Mouse (Mus musculus) lung, postnatal 14 days (tissue): Measurements from ENCODE around the gene Chchd10.

ENCODE experiments used
- DNase-seq: peaks from one replicate; pipeline ENCODE4 v3.0.0; 2021

Chchd10 gene

GRCm38 (mm10) chr10:75926396-75926795 lies 6.5 kb upstream of the Chchd10 start:
- no peak for DNase-seq

- DNase-seq = peak; percentile 65
Observed at GRCm38 (mm10) chr10:75930304-75930703, 2.6 kb upstream of the Chchd10 start.

- DNase-seq = no peak
Observed at GRCm38 (mm10) chr10:75931311-75931710, 1.6 kb upstream of the Chchd10 start.

GRCm38 (mm10) chr10:75932081-75932678 lies 750 bp upstream of the Chchd10 start:
- peak; percentile 71 for DNase-seq

- DNase-seq = no peak
Observed at GRCm38 (mm10) chr10:75934991-75935390, 2.1 kb downstream of the Chchd10 start.

- DNase-seq = peak; percentile 69
Observed at GRCm38 (mm10) chr10:75935680-75936541, 3.0 kb downstream of the Chchd10 start, which contains the start of gene Mmp11. TSS of gene Mmp11 (minus strand) at chr10:75936496.

GRCm38 (mm10) chr10:75936909-75937667 lies 4.2 kb downstream of the Chchd10 start:
- no peak for DNase-seq

GRCm38 (mm10) chr10:75937851-75938643 lies 5.1 kb downstream of the Chchd10 start:
- DNase-seq = no peak

- no peak for DNase-seq
Observed at GRCm38 (mm10) chr10:75939481-75940234, 6.7 kb downstream of the Chchd10 start.

- DNase-seq = no peak
Observed at GRCm38 (mm10) chr10:75940520-75940919, 7.6 kb downstream of the Chchd10 start, which contains the start of gene Gm867. TSS of gene Gm867 (minus strand) at chr10:75940672.

GRCm38 (mm10) chr10:75941042-75941824 lies 8.3 kb downstream of the Chchd10 start:
- no peak for DNase-seq

GRCm38 (mm10) chr10:75942736-75943477 lies 10.0 kb downstream of the Chchd10 start, which contains the start of gene Vpreb3:
TSS of gene Vpreb3 (plus strand) at chr10:75943057.
- DNase-seq = no peak

GRCm38 (mm10) chr10:75944066-75944772 lies 11.3 kb downstream of the Chchd10 start:
- no peak for DNase-seq

- DNase-seq = no peak
Observed at GRCm38 (mm10) chr10:75945213-75945612, 12.3 kb downstream of the Chchd10 start.

- DNase-seq = peak; percentile 51
Observed at GRCm38 (mm10) chr10:75945896-75946295, 13.0 kb downstream of the Chchd10 start.

- no peak for DNase-seq
Observed at GRCm38 (mm10) chr10:75948079-75948478, 15.1 kb downstream of the Chchd10 start.

- DNase-seq = no peak
Observed at GRCm38 (mm10) chr10:75949053-75950045, 16.4 kb downstream of the Chchd10 start.

GRCm38 (mm10) chr10:75950791-75951210 lies 17.9 kb downstream of the Chchd10 start:
- DNase-seq = no peak
